In genomic region chr2:163330742-163331141, GRCm38 (mm10) we compare ENCODE assay signal across 10 mouse cellular contexts.
A peak's percentile ranks its signal among the peaks of the same experiment; 100 is the strongest.
DNase-seq lines count a peak whose midpoint lies in the region; ATAC-seq and TF ChIP-seq lines count a peak whose summit lies in the region.
"Had no signal": no experiment of that assay in that cellular context is flagged by ENCODE, and none has a peak within 500 bp of the region (broad histone marks: within the 10 kb centered on the region; RNA-seq: fewer than 3 reads in every experiment).

No protein-coding gene starts in this region.

- H3K27me3 ChIP-seq in intestine, postnatal 0 days (replicated peaks; ENCODE audit: control insufficient read depth, insufficient read depth, low read length): no peaks in the 10 kb centered on the region
- H3K27me3 ChIP-seq in intestine, embryonic 15.5 days (replicated peaks): 0 out of 2 replicates have a peak, but pooled peaks cover 1% of the 10 kb centered on the region
- no peaks in the 10 kb centered on the region for H3K27me3 ChIP-seq in ES-Bruce4 (ENCODE audit: control insufficient read depth, insufficient read depth, low read length, poor library complexity, severe bottlenecking)

- WGBS in intestine, postnatal 0 days: 25% methylated on average over 7 of the region's 7 CpGs
- 23% methylated on average over 7 of the region's 7 CpGs for WGBS in intestine, embryonic 15.5 days

- no peak for TF ChIP-seq EP300 in ES-Bruce4 (IDR thresholded peaks at IDR 0.05; ENCODE audit: insufficient read depth, low read depth, low read length)

- no peak overlapping the region for H3K27ac ChIP-seq in intestine, postnatal 0 days (ENCODE audit: low read depth, low read length)
- H3K27ac ChIP-seq in intestine, embryonic 15.5 days: no peak overlapping the region
- H3K27ac ChIP-seq in ES-Bruce4 (ENCODE audit: insufficient read depth, low read length): no peak overlapping the region
- H3K27ac ChIP-seq: liver, embryonic 15.5 days had no signal

- no peak overlapping the region for H3K4me3 ChIP-seq in intestine, postnatal 0 days (ENCODE audit: low read depth, low read length)
- no peak overlapping the region for H3K4me3 ChIP-seq in intestine, embryonic 15.5 days (replicated peaks)
- no peak overlapping the region for H3K4me3 ChIP-seq in ES-Bruce4 (ENCODE audit: low read depth, low read length)
- H3K4me3 ChIP-seq: erythroblast, embryonic 14.5 days; liver, embryonic 15.5 days had no signal

- no peak for ATAC-seq in intestine, postnatal 0 days
- ATAC-seq in intestine, embryonic 15.5 days: no peak; the same call in 1 of the 2 replicates

- DNase-seq in B cell, adult 2 months: peak; percentile 18 to 21
- peak; percentile 56 for DNase-seq in embryo, embryonic 10 days (ENCODE audit: low spot score)
- peak; percentile 43 to 62 for DNase-seq in layer of hippocampus, postnatal 10 days (ENCODE audit: low spot score in 2 of 2)
- peak; percentile 54 for DNase-seq in retina, postnatal 7 days (ENCODE audit: low read depth, low spot score)
- DNase-seq in spleen, adult 18-20 months: no peak

- peak; percentile 92 for TF ChIP-seq CTCF in intestine, postnatal 0 days (IDR thresholded peaks at IDR 0.05; ENCODE audit: low read depth)
- peak; percentile 32 for TF ChIP-seq CTCF in ES-Bruce4 (IDR thresholded peaks at IDR 0.05; ENCODE audit: low read depth, low read length)

- H3K9ac ChIP-seq in intestine, postnatal 0 days (ENCODE audit: low read depth, low read length): no peak overlapping the region
- H3K9ac ChIP-seq in intestine, embryonic 15.5 days: no peak overlapping the region
- H3K9ac ChIP-seq in ES-Bruce4 (ENCODE audit: low read depth, poor library complexity, severe bottlenecking): no peak overlapping the region
- H3K9ac ChIP-seq: liver, embryonic 15.5 days had no signal

- H3K9me3 ChIP-seq in intestine, postnatal 0 days (ENCODE audit: control insufficient read depth): no peaks in the 10 kb centered on the region
- H3K9me3 ChIP-seq in intestine, embryonic 15.5 days: no peaks in the 10 kb centered on the region
- no peaks in the 10 kb centered on the region for H3K9me3 ChIP-seq in ES-Bruce4 (replicated peaks; ENCODE audit: control insufficient read depth, insufficient read depth, low read length, poor library complexity, severe bottlenecking)
- H3K9me3 ChIP-seq: liver, embryonic 15.5 days had no signal

- no peak overlapping the region for H3K4me2 ChIP-seq in intestine, postnatal 0 days (replicated peaks; ENCODE audit: low read depth)
- no peak overlapping the region for H3K4me2 ChIP-seq in intestine, embryonic 15.5 days (replicated peaks)
- H3K4me2 ChIP-seq: liver, embryonic 15.5 days had no signal

- TF ChIP-seq POLR2A in ES-Bruce4 (IDR thresholded peaks at IDR 0.05; ENCODE audit: insufficient read depth, low read length): no peak

- H3K36me3 ChIP-seq in intestine, postnatal 0 days (ENCODE audit: control insufficient read depth, insufficient read depth): no peaks in the 10 kb centered on the region
- no peaks in the 10 kb centered on the region for H3K36me3 ChIP-seq in intestine, embryonic 15.5 days
- no peaks in the 10 kb centered on the region for H3K36me3 ChIP-seq in ES-Bruce4 (ENCODE audit: control insufficient read depth, insufficient read depth, low read length, poor library complexity, severe bottlenecking)
- H3K36me3 ChIP-seq: liver, embryonic 15.5 days had no signal

- H3K4me1 ChIP-seq in intestine, postnatal 0 days (replicated peaks; ENCODE audit: control insufficient read depth, insufficient read depth, low read length): no peaks in the 10 kb centered on the region
- H3K4me1 ChIP-seq in intestine, embryonic 15.5 days (replicated peaks): no peaks in the 10 kb centered on the region
- H3K4me1 ChIP-seq in ES-Bruce4 (ENCODE audit: control insufficient read depth, insufficient read depth, low read length): no peaks in the 10 kb centered on the region
- H3K4me1 ChIP-seq: liver, embryonic 15.5 days had no signal

Comparison
In these comparisons a context has a peak if more than half of its experiments do, and no peak if none do; other contexts are left out.
1. DNase-seq: peak in B cell, adult 2 months (2 of 2), embryo, embryonic 10 days (single experiment), layer of hippocampus, postnatal 10 days (2 of 2) and retina, postnatal 7 days (single experiment); none in spleen, adult 18-20 months (0 of 2).